Mouse (Mus musculus): ENCODE results near the gene Gdf3. TPM values are rescaled to one million over a fixed set of nuclear protein-coding genes. Genes with fewer than 3 reads are reported as not detected.
"Not testable (repeated sequence)": the region's sequence is repeated elsewhere in the genome, so short reads cannot be mapped to it uniquely, and the experiment has no call there.

Gene Gdf3
- total RNA-seq, 4 experiments from 2014 or later: not detected

DNA sequence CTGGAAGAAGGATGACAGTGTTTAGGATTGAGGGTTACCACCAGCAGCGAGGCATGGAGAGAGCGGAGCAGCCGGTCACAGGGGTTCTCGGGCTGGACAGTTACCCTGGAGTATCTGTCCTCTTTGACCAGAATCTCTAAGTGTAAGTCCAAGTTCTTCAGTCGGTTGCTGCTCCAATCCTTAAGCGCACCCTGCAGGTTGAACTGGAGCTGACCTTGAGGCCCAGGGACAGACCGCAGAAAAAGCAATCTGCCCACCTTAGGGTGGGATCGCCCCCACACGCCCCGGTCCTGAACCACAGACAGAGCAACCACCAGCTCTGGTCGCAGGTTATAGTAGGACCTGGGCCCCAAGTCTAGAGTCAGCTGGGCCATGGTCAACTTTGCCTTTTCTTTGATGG is 3.2 kb downstream of the Gdf3 start:
- no peak for DNase-seq (ENCODE audit: low spot score in 2 of 2)

DNA sequence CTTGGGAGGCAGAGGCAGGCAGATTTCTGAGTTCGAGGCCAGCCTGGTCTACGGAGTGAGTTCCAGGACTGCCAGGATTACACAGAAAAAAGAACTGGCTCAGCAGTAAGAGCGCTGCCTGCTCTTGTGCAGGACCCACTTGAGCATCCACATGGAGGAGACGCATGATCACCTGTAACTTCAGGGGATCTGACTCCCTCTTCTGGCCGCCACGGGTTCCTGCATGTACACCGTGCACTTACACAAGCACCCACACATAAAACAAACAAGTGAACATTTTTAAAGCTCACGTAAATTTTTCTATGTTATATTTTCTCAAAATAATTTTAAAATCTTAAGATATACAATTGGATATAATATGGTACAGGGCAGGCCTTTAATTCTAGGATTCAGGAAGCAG is 4.4 kb downstream of the Gdf3 start:
- DNase-seq (ENCODE audit: low spot score in 2 of 2): no peak

DNA sequence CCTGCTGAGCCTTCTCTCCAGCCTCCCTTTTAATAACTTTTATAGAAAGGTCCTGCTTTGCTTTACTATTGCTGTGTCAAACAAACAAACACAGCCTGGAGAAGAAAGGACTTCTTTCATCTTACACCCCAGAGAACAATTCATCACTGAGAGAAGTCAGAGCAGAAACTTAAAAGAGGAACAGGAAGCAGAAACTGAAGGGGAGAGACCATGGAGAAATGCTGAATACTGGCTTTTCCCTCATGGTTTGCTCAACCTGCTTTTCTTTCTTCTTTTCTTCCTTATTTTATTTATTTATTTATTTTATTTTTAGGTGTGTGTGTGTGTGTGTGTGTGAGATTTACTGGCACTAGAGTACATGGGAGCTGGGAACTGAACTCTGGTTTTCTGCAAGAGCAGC is 5.6 kb downstream of the Gdf3 start:
- no peak for DNase-seq (ENCODE audit: low spot score in 2 of 2)

DNA sequence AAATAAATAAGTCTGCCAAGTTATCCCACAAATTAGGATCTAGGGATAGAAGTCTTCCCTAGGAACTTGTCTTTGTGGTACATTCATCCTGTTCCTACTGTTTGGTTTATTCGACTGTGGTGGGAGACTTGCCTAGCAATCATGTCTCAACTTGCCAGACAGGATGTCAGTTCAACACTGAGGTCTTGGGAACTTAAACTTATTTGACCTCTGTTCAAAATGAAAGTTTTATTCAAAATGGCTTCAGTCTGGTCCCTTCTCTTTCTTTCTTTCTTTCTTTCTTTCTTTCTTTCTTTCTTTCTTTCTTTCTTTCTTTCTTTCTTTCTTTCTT is 6.9 kb downstream of the Gdf3 start:
- DNase-seq (ENCODE audit: low spot score in 2 of 2): no peak

DNA sequence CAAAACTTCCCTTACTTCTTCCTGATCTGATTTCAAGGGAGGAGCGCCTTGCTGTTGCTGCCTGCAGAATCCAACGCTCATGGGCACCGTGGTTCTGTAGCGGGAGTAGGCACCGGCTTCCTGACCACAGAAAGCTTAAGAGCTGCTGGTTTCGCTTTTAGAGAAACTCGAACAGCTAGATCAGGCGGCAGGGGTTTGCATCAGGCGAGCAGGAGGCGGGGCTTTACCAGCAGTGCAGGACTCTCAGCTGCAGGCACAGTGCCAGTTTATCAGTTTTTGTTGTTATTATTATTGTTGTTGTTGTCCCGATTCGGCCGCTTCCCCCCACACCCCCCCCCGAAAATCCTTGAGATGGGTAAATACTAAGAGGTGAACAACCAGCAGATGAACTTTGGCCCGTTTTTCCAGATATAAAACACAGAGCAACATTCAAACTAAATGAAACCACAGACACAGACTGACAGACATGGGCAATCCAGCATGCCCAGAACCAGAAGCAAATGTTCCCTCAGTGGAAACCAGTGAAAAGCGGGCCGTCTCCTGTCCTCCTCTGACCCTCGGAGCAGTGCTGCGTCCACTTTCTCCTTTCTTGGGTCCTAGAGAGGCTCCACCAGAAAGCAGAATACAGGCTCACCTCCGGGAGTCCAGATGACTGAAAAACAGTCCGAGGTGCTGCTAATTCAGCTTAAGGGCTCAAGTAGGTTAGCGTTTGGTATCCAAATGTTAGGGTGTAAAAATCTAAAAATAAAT is 7.5 kb downstream of the Gdf3 start, which contains the start of gene Apobec1:
Gene Apobec1, minus strand, starts transcription at position 203 of the 750 bp plus-strand sequence.
- peak; percentile 56 to 59 for DNase-seq (ENCODE audit: low spot score in 2 of 2)

DNA sequence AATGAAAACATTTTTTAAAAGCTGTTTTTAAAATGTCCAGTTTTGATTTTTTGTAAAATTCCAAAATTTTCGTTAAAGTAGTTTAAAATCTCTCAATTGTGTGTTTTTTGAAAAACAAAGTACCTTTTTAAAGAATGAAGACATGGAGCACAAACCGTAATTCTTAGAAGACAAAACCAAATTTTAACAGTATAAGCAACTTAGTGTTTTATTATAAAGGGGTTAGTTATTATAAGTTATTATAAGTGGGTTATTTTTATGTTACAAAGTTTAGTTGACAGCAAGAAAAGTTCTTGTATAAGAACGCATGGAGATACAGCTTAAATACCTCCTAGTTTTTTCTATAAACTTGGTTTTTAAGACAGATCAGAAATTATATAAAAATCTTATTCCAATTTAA is 8.3 kb downstream of the Gdf3 start:
- no peak for DNase-seq (ENCODE audit: low spot score in 2 of 2)

DNA sequence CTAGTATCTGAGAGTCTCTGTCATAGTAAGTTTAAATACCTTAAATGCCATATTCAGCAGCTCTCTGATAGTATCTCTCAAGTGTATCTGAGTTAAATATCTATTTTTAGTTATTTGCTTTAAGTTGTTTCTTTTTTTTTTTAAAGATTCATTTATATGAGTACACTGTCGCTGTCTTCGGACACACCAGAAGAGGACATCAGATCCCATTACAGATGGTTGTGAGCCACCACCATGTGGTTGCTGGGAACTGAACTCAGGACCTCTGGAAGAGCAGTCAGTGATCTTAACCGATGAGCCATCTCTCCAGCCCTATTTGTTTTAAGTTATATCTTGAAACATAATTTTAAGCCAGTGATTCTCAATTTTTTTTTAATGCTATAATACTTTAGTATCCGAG is 8.9 kb downstream of the Gdf3 start:
- DNase-seq (ENCODE audit: low spot score in 2 of 2): no peak

DNA sequence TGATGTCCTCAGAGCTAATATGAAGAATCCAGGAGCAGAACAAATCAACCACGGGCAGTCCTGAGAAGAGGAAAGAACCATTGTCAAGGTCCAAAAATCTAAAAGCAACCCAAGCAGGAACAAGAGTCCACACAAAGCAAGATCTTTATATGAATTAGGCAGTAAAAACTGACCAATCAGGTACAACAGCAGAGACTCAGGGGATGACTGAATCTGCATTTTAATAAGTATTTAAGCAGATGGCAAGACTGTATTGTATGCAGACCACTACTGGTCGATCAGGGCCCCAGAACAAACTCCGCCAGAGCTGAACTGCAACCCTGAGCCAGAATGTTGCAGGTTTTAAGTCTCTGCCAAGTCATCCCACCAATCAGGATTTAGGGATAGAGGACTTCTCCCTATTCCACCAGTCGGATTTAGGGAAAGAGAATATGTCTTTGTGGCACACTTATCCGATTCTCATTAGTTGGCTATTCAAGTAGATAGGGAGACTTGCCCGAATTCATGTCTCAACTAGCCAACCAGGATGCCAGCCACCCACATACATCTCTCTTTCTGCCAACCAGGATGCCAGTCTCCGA is 9.7 kb downstream of the Gdf3 start:
- DNase-seq (ENCODE audit: low spot score in 2 of 2): no peak

DNA sequence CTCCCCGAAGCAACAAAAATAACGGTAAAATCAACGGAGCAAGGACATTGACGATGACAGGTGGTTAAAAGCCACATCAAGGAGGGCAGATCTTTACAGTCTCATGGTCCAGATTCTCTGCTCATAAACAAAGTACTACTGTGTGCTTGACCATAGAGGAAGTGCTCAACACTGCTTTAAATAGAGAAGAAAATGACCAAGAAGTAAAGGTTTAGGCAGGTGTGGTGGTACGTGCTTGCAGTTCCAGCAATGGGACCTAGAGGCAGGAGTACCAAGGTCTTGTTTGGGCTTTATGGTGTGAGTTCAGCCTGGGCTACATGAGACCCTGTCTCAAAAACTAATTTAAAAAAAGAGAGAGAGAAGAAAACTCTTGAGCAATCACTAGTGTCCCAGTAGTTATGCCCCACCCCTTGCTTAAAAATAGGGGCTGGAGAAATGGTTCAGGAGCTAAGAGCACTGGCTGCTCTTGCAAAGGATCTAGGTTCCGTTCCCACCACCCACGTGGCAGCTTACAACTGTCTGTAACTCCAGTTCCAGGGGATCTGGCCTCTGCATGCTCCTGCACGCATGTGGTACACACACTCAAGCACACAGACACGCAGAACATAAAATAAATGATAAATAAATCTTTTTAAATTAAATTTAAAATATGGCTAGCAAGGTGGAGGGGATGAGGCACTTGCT is 10.7 kb downstream of the Gdf3 start:
- no peak for DNase-seq (ENCODE audit: low spot score in 2 of 2)

DNA sequence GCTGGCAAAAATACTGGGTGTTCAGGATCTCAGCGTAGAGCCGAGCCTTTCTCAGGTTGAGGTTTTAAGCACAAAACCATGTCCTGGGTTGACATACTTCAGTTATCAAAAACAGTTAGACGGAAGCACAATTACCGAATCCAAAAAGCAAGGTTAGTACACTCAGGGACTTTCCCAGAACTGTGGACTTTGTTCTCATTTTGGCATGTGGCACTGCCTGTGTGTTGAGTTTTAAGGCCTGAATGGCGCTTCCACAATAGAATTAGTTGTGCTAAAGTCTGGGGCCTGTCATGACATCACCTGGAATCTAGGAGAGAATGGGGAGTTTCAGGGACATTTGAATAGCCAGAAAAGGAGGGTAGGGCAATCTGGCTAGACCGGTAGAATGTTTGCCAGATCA is 11.5 kb downstream of the Gdf3 start:
- DNase-seq (ENCODE audit: low spot score in 2 of 2): no peak

DNA sequence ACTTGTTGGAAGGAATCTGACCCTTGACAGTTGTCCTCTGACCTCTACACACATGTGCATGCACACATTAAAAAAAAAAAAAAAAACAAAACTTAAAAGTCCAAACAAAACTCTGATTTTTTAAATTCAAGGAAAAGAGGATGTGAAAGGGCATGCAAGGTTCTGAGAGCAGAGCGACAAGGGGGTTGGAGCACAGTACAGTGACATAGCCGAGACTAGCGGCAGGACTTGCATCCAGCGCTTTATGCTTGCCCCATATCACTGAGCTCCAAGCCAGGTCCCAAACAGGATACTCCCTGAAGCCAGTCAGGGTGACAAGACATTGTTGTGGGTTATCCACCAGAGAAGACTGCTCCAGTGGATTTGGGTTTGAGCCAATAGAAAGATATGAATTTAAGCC is 11.9 kb downstream of the Gdf3 start:
- DNase-seq (ENCODE audit: low spot score in 2 of 2): no peak

DNA sequence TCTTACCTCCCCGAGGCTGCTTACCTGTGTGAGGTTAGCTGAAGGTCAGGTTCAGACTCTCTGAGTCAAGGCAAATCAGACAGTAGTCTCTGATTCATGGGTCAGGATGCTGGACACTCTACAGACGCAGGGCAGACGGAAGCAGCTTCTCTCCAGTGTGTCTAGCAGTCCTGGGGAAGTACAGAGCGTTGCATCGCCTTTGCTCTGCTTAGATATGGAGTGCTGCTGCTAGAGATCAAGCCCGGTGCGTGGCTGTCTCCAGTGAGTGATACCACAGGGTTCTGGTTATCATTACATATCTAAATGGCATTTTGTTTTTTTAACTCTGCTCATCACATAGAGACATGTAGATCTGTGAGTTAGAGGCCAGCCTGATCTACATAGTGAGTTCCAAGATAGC is 13.3 kb downstream of the Gdf3 start:
- DNase-seq (ENCODE audit: low spot score in 2 of 2): no peak

DNA sequence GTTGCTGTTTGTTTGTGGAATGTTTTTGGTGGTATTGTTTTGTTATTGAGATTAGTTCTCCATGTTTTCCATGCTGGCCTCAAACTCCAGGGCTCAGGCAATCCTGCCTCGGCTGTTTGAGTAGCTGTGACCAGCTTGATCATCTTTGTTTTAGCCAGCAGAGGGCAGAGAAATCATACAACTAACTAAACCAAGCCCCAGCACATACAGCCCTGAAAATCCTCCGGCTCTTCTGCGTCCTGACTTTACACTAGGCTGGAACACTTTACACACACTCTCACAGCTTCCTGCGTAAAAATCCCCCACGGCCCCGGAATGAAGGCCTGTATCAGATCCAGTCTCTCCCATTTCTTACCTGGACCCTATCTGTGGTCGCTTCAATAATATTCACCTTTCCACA is 14.2 kb downstream of the Gdf3 start:
- no peak for DNase-seq (ENCODE audit: low spot score in 2 of 2)

DNA sequence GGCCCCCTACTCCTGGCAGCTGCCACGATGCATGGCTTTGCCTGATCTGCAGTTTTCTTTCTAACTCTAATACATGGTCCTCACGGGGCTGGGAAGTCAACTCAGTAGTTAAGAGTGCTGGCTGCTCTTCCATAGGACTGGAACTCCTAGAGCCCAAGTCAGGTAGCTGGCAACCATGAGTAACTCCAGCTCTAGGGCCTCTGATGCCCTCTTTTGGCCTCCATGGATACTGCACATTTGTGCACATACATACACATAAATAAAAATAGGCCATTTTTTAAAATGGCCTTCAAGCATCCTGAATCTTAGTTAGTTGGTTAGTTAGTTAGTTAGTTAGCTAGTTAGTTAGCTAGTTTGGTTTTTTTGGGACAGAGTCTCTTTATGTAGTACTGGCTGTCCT is 17.0 kb downstream of the Gdf3 start:
- DNase-seq (ENCODE audit: low spot score in 2 of 2): no peak

DNA sequence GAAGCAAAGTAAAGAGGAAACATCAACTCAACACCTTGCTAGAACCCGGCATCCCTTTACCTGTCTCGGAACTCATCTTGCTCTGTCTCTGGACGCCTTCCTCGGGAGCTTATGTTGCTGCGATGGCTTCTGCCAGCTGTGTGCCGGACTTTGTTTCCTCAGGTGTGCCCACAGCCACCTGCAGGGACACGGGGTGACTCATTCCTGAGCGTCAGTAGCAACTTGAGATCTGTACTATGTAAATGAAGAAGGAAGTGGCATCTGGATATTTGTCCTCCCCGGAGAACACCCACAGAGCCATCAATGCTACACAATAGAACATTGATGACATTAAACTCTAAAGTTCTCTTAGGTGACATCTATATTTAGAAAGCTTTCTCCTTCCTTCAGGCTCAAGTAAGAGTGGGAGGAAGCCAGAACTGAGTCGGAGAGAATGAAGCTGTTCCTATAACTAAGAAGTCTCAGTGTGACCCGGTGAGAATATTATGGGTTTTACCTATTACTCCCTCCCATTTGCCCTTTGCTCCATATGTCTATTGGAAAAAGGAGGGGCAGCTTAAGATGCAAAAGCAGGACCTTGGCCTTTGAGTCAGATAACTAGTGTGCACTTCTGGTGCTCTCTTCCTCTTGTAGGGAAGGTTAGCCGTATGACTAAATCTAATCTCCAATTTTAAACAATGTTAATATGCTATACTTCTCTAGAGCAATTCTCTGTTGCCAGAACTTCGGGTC is 18.7 kb downstream of the Gdf3 start:
- DNase-seq (ENCODE audit: low spot score in 2 of 2): no peak

DNA sequence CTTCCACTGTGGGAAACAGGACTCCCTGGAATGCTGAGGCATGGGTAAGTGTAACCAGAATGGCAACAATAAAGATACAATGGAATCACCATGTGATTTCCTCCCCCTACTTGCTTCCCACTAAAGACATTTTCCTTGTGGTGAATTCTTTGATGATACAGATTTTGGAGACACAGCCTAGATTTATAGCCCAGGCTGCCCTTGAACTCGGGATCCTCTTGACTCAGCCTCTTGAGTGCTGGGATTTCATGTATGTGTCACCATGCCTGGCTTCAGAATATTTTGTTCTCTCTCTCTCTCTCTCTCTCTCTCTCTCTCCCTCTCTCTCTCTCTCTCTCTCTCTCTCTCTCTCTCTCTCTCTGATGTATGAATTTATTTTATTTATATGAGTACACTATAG is 30.8 kb downstream of the Gdf3 start:
- no peak for DNase-seq (ENCODE audit: low spot score in 2 of 2)

DNA sequence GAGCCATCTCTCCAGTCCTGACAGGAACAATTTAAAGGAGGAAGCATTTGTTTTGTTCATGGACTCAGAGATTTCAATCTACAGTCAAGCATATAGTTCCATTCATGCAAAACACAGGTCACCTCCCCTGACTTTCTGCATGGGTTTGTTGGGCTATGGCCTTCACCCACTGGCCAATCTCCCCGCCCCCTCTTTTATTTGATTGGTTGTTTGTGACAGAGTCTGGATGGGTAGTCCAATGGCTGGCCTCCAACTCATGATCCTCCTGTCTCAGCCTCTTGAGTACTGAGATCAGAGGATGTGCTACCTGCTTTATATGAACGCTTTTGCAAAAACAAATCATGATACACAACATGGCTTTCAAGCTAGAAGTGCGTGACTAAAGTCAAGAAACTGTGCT is 32.9 kb downstream of the Gdf3 start:
- DNase-seq (ENCODE audit: low spot score in 2 of 2): no peak

DNA sequence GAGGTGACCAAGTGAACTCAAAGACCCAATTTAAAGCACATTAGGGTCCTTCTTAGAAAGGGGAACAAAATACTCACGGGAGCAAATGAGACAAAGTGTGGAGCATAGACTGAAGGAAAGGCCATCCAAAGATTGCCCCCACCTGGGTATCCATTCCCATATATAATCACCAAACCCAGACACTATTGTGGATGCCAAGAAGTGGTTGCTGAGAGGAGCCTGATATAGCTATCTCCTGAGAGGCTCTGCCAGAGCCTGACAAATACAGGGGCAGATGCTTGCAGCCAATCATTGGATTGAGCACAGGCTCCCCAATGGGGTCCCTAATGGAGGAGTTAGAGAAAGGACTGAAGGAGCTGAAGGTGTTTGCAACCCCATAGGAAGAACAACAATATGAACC is 34.9 kb downstream of the Gdf3 start:
- DNase-seq (ENCODE audit: low spot score in 2 of 2): not testable (repeated sequence)

DNA sequence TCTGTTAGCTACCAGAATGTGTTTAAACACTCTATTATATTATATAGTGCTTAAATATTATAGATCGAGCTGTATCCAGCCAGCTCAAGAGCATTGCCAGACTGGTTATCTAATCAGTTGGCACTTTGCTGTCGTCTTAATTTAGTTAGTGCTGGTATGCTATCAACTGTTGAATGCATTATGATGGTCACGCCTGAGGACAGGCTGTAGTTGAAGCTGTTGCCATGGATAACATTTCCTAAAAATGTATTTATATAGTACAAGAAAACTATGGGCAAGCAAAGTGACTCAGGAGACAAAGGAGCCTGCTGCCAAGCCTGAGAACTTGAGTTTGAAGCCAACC is 38.3 kb downstream of the Gdf3 start:
- no peak for DNase-seq (ENCODE audit: low spot score in 2 of 2)

DNA sequence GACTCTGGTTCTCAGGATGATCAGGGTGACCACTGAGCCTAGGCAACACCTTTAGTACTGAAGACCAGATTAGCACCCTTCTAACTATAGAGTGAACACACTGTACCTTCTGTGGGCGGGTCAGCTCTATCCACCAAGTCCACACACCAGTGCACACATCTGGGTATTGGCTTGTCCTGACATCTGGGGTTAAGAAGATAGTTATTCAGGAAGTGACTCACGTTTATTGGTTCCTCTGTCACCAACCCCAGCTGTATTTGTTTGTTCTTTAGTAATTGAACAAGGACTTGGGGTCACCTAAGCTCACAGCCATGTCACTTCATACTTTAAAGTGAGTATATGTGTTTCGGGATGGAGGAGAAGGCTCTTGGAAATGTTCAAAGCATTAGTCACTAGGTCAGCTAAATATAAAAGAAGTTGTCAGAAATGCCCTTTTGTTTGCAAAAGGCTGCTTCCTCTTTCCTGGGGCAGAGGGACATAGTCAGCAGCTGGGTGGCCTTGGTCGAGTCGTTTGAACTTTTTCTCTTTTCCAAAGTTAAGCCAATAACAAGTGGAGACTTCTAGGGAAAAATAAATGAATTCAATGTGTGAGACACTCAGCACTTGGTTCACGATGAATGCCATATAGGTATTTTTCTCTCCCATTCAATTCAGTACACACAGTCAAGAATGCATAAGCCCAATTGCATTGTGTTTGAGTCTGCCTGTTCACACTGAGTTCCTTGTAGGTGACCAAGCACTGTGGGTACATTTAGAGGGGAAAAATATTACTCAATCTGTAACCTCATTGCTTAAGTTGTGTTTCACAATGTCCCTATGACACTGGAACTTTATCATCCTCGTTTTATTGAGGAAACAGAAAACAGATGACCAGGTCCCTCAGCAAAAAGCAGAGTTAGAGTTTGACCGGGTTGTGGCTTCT is 38.9 kb downstream of the Gdf3 start:
- no peak for DNase-seq (ENCODE audit: low spot score in 2 of 2)

DNA sequence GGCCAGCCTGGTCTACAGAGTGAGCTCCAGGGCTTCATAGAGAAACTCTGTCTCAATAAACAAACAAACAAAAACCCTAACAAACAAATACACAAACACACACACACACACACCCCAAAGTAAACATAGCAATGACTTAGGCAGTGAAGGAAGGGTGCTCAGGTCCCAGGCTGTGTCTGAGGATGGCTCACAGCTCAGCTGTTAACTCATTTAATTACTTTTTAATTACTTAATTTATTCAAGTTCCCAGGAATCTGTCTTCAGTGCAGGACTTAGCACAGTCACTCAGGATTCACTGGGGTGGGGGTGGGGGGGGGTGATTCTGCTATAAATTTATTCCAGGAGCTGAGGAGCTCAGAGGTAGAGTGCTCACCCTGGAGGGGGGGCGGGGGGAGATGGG is 40.1 kb downstream of the Gdf3 start:
- no peak for DNase-seq (ENCODE audit: low spot score in 2 of 2)

Data from gastrocnemius, adult 8-10 months (tissue).